Mouse (Mus musculus) kidney, adult 2 months (tissue): ENCODE results near the gene Gpr152. TPM values are rescaled to one million over a fixed set of nuclear protein-coding genes. Genes with fewer than 3 reads are reported as not detected.
A peak's percentile ranks its signal among the peaks of the same experiment; 100 is the strongest.

Experiments
- DNase-seq: peaks from one replicate; pipeline ENCODE4 v3.0.0; 2021
- H3K27ac ChIP-seq: fragments of 200-500 bp; 2 replicates; pipeline ENCODE4 v1.5.1; 2012; ENCODE audit warnings: low read depth, low read length, control low read depth, inconsistent platforms; ENCODE audit not compliant: insufficient read depth
- H3K27me3 ChIP-seq: fragments of 200-500 bp; replicated peaks from 2 replicates; pipeline ENCODE4 v1.6.1; 2012; ENCODE audit warnings: mild to moderate bottlenecking, moderate library complexity, low read length, inconsistent platforms; ENCODE audit not compliant: control insufficient read depth, insufficient read depth
- H3K36me3 ChIP-seq: fragments of 200-500 bp; 2 replicates; pipeline ENCODE4 v1.6.1; 2012; ENCODE audit warnings: mild to moderate bottlenecking, moderate library complexity, low read length, inconsistent platforms; ENCODE audit not compliant: control insufficient read depth, insufficient read depth
- H3K4me1 ChIP-seq: fragments of 200-500 bp; 2 replicates; pipeline ENCODE4 v1.6.1; 2011; ENCODE audit warnings: low read length; ENCODE audit not compliant: control insufficient read depth, insufficient read depth
- H3K4me3 ChIP-seq: fragments of 200-500 bp; 2 replicates; pipeline ENCODE4 v1.5.1; 2011; ENCODE audit warnings: mild to moderate bottlenecking, low read depth, low read length, control low read depth; ENCODE audit not compliant: insufficient read depth
- CTCF ChIP-seq: fragments of 200-500 bp; conservative IDR thresholded peaks from 2 replicates; pipeline ENCODE4 v1.5.1; 2011; ENCODE audit warnings: low read depth, mild to moderate bottlenecking, control low read depth, low read length, moderate library complexity, mixed read lengths; ENCODE audit not compliant: insufficient read depth, insufficient read length
- POLR2A ChIP-seq: fragments of 200-500 bp; IDR thresholded peaks from one replicate; pipeline ENCODE4 v1.6.1; 2011; ENCODE audit warnings: low read depth, low read length, control low read depth
- WGBS: fragments of 180-500 bp; shearing (Covaris S2); methylation state at CpG from one replicate; pipeline ENCODE4 v1.1.7; 2018; 5-methylcytosine and 5-hydroxymethylcytosine counted together
- polyA plus RNA-seq: library from polyadenylated mRNA; depleted of rRNA; stranded (reverse); fragments of >200 nt; gene quantifications from 2 replicates; pipeline ENCODE4 v1.2.3, GENCODE M21; 2012

The Gpr152 gene
- polyA plus RNA-seq, 1 experiment: 0.05 TPM

- no peaks in the 10 kb centered on the region for H3K27me3 ChIP-seq
- H3K4me1 ChIP-seq: no peaks in the 10 kb centered on the region
- WGBS: 75% methylated on average over 12 of the region's 12 CpGs
- no peak overlapping the region for H3K27ac ChIP-seq
- TF ChIP-seq CTCF: no peak
- TF ChIP-seq POLR2A: no peak
- H3K36me3 ChIP-seq: no peaks in the 10 kb centered on the region
- no peak for DNase-seq
- no peak overlapping the region for H3K4me3 ChIP-seq
Measured at GRCm38 (mm10) chr19:4156771-4157170, 17.2 kb downstream of the Gpr152 start.

GRCm38 (mm10) chr19:4159049-4159448 is 19.5 kb downstream of the Gpr152 start:
- H3K4me1 ChIP-seq: peaks cover 7% of the 10 kb centered on the region; the same call in 1 of the 2 replicates
- H3K4me3 ChIP-seq: no peak overlapping the region
- TF ChIP-seq CTCF (no peak), POLR2A (no peak)
- WGBS: 95% methylated on average over 8 of the region's 8 CpGs
- no peak overlapping the region for H3K27ac ChIP-seq
- no peaks in the 10 kb centered on the region for H3K27me3 ChIP-seq
- H3K36me3 ChIP-seq: no peaks in the 10 kb centered on the region
- no peak for DNase-seq

- Histone ChIP-seq H3K4me1 (peaks cover 7% of the 10 kb centered on the region; the same call in 1 of the 2 replicates), H3K4me3 (peak within 1 kb of the TSS; percentile 81), H3K36me3 (no peaks in the 10 kb centered on the region), H3K27ac (no peak within 1 kb of the TSS), H3K27me3 (no peaks in the 10 kb centered on the region)
- 7% methylated on average over 42 of the region's 42 CpGs for WGBS
- peak; percentile 51 for TF ChIP-seq POLR2A
- TF ChIP-seq CTCF: no peak
- DNase-seq: peak; percentile 98
Measured at GRCm38 (mm10) chr19:4162646-4163542, 23.3 kb downstream of the Gpr152 start, which contains the start of gene Rps6kb2. Rps6kb2 (minus strand) TSS chr19:4163354.

GRCm38 (mm10) chr19:4163543-4163887 is 23.9 kb downstream of the Gpr152 start:
- 33% methylated on average over 4 of the region's 4 CpGs for WGBS
- H3K27ac ChIP-seq: no peak overlapping the region
- no peak for DNase-seq
- H3K36me3 ChIP-seq: no peaks in the 10 kb centered on the region
- TF ChIP-seq POLR2A (no peak), CTCF (no peak)
- H3K27me3 ChIP-seq: no peaks in the 10 kb centered on the region
- peaks cover 7% of the 10 kb centered on the region; the same call in 1 of the 2 replicates for H3K4me1 ChIP-seq
- peak overlapping the region; percentile 81 for H3K4me3 ChIP-seq

- H3K27me3 ChIP-seq: no peaks in the 10 kb centered on the region
- H3K27ac ChIP-seq: no peak overlapping the region
Measured at GRCm38 (mm10) chr19:4164100-4164499, 24.5 kb downstream of the Gpr152 start.

GRCm38 (mm10) chr19:4164721-4165120 is 25.1 kb downstream of the Gpr152 start:
- H3K4me3 ChIP-seq: no peak overlapping the region
- DNase-seq: no peak
- no peaks in the 10 kb centered on the region for H3K36me3 ChIP-seq
- peaks cover 7% of the 10 kb centered on the region; the same call in 1 of the 2 replicates for H3K4me1 ChIP-seq
- H3K27ac ChIP-seq: no peak overlapping the region
- WGBS: 76% methylated on average over 2 of the region's 2 CpGs
- H3K27me3 ChIP-seq: no peaks in the 10 kb centered on the region
- TF ChIP-seq CTCF: no peak
- TF ChIP-seq POLR2A: no peak

More at GRCm38 (mm10) chr19:4164100-4164499, 24.5 kb downstream of the Gpr152 start:
- H3K4me1 ChIP-seq: peaks cover 7% of the 10 kb centered on the region; the same call in 1 of the 2 replicates
- no peaks in the 10 kb centered on the region for H3K36me3 ChIP-seq
- no peak for TF ChIP-seq CTCF
- TF ChIP-seq POLR2A: no peak
- whole genome bisulfite sequencing: 74% methylated on average over 3 of the region's 3 CpGs
- DNase-seq: no peak
- H3K4me3 ChIP-seq: no peak overlapping the region
